8 mouse cellular contexts compared by ENCODE assay signal in the genomic region with DNA sequence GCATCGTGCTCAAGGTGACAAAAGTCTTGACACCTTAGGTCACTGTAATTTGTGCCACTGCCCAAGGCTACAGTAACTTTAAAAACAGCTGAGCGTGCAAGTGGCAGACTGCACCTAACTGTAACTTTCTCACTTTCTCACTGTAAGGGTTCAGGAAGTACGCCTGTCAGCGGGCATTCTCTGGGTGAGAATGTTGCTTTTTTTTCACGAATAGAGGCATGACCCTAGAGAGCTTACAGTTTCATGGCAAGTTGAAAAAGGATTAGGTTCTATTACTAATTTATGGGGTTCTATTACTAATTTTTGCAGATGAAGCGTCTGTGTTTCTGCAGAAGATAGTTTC. TPM values are rescaled to one million over a fixed set of nuclear protein-coding genes. Genes with fewer than 3 reads are reported as not detected.
DNase-seq lines count a peak whose midpoint lies in the region; ATAC-seq and TF ChIP-seq lines count a peak whose summit lies in the region.

No protein-coding gene starts in this region.

- H3K27ac ChIP-seq in left cerebral cortex, adult 2 months = peak overlapping the region; percentile 97
- peak overlapping the region; percentile 86; the same call in 1 of the 2 replicates for H3K27ac ChIP-seq in embryonic facial prominence, embryonic 14.5 days (replicated peaks; ENCODE audit: low read depth, low read length)
- peak overlapping the region; percentile 94 for H3K27ac ChIP-seq in limb, embryonic 10.5 days
- H3K27ac ChIP-seq in neural tube, embryonic 15.5 days (replicated peaks) = peak overlapping the region; percentile 90; the same call in 1 of the 2 replicates

- no peaks in the 10 kb centered on the region for H3K9me3 ChIP-seq in embryonic facial prominence, embryonic 14.5 days (ENCODE audit: control insufficient read depth, low read length)
- H3K9me3 ChIP-seq in limb, embryonic 10.5 days (replicated peaks) = no peaks in the 10 kb centered on the region
- no peaks in the 10 kb centered on the region for H3K9me3 ChIP-seq in neural tube, embryonic 15.5 days (replicated peaks)

- H3K4me3 ChIP-seq in left cerebral cortex, adult 2 months = peak overlapping the region; percentile 93
- peak overlapping the region; percentile 92 for H3K4me3 ChIP-seq in embryonic facial prominence, embryonic 14.5 days (ENCODE audit: low read depth, low read length)
- H3K4me3 ChIP-seq in limb, embryonic 10.5 days = peak overlapping the region; percentile 76
- peak overlapping the region; percentile 95 for H3K4me3 ChIP-seq in neural tube, embryonic 15.5 days (replicated peaks)

- H3K4me2 ChIP-seq in embryonic facial prominence, embryonic 14.5 days (ENCODE audit: low read depth, low read length) = peak overlapping the region; percentile 79
- peak overlapping the region; percentile 86 for H3K4me2 ChIP-seq in neural tube, embryonic 15.5 days

- 5% methylated on average over 6 of the region's 6 CpGs for WGBS in embryonic facial prominence, embryonic 14.5 days
- WGBS in limb, embryonic 10.5 days = 7% methylated on average over 6 of the region's 6 CpGs
- WGBS in neural tube, embryonic 15.5 days = 7% methylated on average over 6 of the region's 6 CpGs

- ATAC-seq in embryonic facial prominence, embryonic 14.5 days (ENCODE audit: low read depth) = no peak
- ATAC-seq in neural tube, embryonic 15.5 days (ENCODE audit: low FRiP score) = 0 out of 2 replicates have a peak, but pooled peaks have one; percentile 1

- H3K36me3 ChIP-seq in embryonic facial prominence, embryonic 14.5 days (ENCODE audit: control insufficient read depth, insufficient read depth, low read length) = 0 out of 2 replicates have a peak, but pooled peaks cover 9% of the 10 kb centered on the region
- 0 out of 2 replicates have a peak, but pooled peaks cover 5% of the 10 kb centered on the region for H3K36me3 ChIP-seq in limb, embryonic 10.5 days
- H3K36me3 ChIP-seq in neural tube, embryonic 15.5 days = no peaks in the 10 kb centered on the region

- H3K9ac ChIP-seq in embryonic facial prominence, embryonic 14.5 days (ENCODE audit: low read depth, low read length) = peak overlapping the region; percentile 93
- peak overlapping the region; percentile 91 for H3K9ac ChIP-seq in neural tube, embryonic 15.5 days (replicated peaks)

- intact Hi-C loops in left cerebral cortex, adult 2 months (cut with DNase I) = loop anchor here (2.0 to 5.0 kb wide), 2 partner anchors 274 to 440 kb away; no protein-coding TSS in a partner anchor
- intact Hi-C loops in left cerebral cortex, postnatal 10 days (cut with DNase I) = no loop called here

- peaks cover 3% of the 10 kb centered on the region; the same call in 1 of the 2 replicates for H3K4me1 ChIP-seq in embryonic facial prominence, embryonic 14.5 days (ENCODE audit: control insufficient read depth, insufficient read depth, low read length)
- peaks cover 13% of the 10 kb centered on the region for H3K4me1 ChIP-seq in limb, embryonic 10.5 days
- H3K4me1 ChIP-seq in neural tube, embryonic 15.5 days = peaks cover 14% of the 10 kb centered on the region

- DNase-seq in left cerebral cortex, adult 2 months (ENCODE audit: extremely low spot score in 1 of 2, low spot score in 2 of 2) = no peak
- no peak for DNase-seq in left cerebral cortex, postnatal 10 days (ENCODE audit: extremely low spot score in 1 of 2, low spot score in 2 of 2)
- no peak for DNase-seq in embryonic facial prominence, embryonic 14.5 days (ENCODE audit: low spot score)
- DNase-seq in limb, embryonic 10.5 days (ENCODE audit: low spot score) = no peak
- no peak for DNase-seq in adrenal gland, postnatal 10 days
- no peak for DNase-seq in thymus, adult 18-20 months
- no peak for DNase-seq in right cerebral cortex, adult 2 months (ENCODE audit: low spot score in 2 of 2)

- no peak for TF ChIP-seq CTCF in left cerebral cortex, adult 2 months (IDR thresholded peaks at IDR 0.05)

- H3K27me3 ChIP-seq in embryonic facial prominence, embryonic 14.5 days (replicated peaks; ENCODE audit: control insufficient read depth, insufficient read depth, low read length) = no peaks in the 10 kb centered on the region
- H3K27me3 ChIP-seq in limb, embryonic 10.5 days (ENCODE audit: low read depth, poor library complexity, severe bottlenecking) = no peaks in the 10 kb centered on the region
- no peaks in the 10 kb centered on the region for H3K27me3 ChIP-seq in neural tube, embryonic 15.5 days (replicated peaks)

RNA-seq across cellular contexts. Expression of gene Fbxo7, which starts 0.7 kb away (rescaled TPM):
- 10 to 100 TPM; 25.9 to 27.1 TPM for total RNA-seq in left cerebral cortex, adult 2 months (2021)
- total RNA-seq in left cerebral cortex, postnatal 10 days (2021) = 10 to 100 TPM; 17.7 to 23.8 TPM
- polyA plus RNA-seq in embryonic facial prominence, embryonic 14.5 days (2014; fragmentation: Nextera tagmentation; extraction: Ambion mirVana) = 26.1 and 27.9 TPM in 2 replicates
- polyA plus RNA-seq in limb, embryonic 10.5 days (2016; fragmentation: Nextera tagmentation; extraction: Ambion mirVana) = 15.6 and 20.1 TPM in 2 replicates
- 24.0 and 31.9 TPM in 2 replicates for polyA plus RNA-seq in neural tube, embryonic 15.5 days (2015; fragmentation: Nextera tagmentation; extraction: Ambion mirVana)
- total RNA-seq in adrenal gland, postnatal 10 days (2021) = 10 to 100 TPM; 23.8 to 31.9 TPM

RNA-seq across cellular contexts. Expression of gene Bpifc, which starts 10.8 kb away (rescaled TPM):
- under 1 TPM in 1 of 2 experiments, not detected in 1; 0.11 TPM for total RNA-seq in left cerebral cortex, adult 2 months (2021)
- total RNA-seq in left cerebral cortex, postnatal 10 days (2021) = not detected
- polyA plus RNA-seq in embryonic facial prominence, embryonic 14.5 days (2014; fragmentation: Nextera tagmentation; extraction: Ambion mirVana) = 1.9 and 2.9 TPM in 2 replicates
- polyA plus RNA-seq in limb, embryonic 10.5 days (2016; fragmentation: Nextera tagmentation; extraction: Ambion mirVana) = not detected in 2 replicates
- 0.14 and 0.15 TPM in 2 replicates for polyA plus RNA-seq in neural tube, embryonic 15.5 days (2015; fragmentation: Nextera tagmentation; extraction: Ambion mirVana)
- total RNA-seq in adrenal gland, postnatal 10 days (2021) = under 1 TPM; 0.12 to 0.15 TPM
